Mouse (Mus musculus) right cerebral cortex, postnatal 36 days (tissue): Measurements from ENCODE around the gene Axin1.
A peak's percentile ranks its signal among the peaks of the same experiment; 100 is the strongest.
"Not testable (repeated sequence)": the region's sequence is repeated elsewhere in the genome, so short reads cannot be mapped to it uniquely, and the experiment has no call there.

Experiments
- DNase-seq, 2 experiments: peaks; one replicate each; pipeline ENCODE4 v3.0.0; 2022; ENCODE audit warnings: low spot score in 2 of 2, mixed read lengths in 1 of 2

Gene Axin1

DNA sequence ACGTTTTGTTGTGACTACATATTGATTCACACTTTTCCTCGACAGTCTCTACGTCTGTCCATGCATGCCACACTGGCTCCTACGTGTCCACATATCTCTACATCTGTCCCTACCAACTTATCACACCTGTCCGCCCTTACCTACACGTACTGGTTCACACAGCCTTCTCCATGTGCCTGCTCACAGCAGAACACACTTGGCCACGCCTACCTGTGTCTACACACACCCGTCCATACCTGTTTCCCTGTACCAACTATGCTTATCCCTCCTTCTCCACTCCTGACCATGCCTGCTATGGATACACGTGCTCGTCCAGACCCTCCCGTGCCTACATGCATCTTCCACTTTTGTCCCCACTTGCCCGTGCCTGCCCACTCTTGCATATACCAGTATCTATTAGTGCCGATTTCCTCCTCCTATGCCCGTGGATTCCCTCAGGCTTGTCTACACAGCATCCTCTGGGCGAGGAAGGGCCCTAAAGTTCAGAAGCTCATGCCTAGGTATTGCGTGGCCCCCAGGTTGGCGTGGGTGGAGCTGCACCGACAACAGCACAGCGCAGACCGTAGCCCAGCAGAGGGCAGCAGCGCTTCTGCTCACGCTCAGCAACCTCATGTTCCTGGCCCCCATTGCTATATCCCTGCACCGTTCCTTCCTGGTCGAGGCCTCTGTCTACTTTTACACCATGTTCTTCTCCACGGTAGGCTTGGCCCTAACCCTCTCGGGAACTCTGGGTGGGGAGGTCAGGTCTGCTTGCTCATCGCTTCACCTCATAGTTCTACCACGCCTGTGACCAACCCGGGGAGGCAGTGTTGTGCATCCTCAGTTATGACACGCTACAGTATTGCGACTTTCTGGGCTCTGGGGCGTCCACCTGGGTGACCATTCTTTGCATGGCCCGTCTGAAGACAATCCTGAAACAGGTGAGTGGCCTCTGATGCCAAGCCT is 18.4 kb upstream of the Axin1 start:
- DNase-seq: peak in 1 of 2 experiments; percentile 37

DNA sequence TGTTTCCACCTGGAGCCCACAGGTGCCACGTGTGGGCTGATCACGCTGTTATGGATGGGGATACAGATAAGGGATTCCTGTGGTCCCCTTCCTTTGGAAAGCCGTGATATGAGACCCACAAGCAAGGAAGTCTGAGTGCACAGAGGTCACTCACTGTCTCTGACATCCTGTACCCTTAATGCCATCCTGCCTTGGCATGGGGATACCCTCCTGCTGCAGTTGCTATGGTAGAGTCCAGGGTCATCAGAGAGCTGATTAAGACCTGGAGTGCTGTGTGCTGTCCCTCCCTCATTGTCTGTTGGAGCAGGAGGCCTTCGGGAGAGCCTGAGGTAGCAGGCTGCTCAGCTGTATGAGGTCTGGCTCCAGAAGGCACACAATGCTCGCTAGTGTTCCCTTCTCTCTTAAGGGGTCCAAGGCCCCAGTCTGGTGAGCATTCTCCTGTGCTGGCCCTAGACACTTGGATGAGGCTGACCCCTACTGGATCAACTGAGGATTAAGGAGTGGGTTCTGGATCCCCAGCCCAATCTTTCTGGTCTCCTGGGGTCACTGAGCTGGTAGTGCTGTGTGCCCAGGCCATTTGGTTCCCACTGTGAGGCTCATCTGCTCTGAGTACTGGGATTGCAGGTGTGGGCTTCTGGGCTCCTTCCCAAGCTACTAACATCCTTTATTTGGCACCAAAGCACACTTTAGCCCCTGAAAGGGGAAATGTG is 15.9 kb upstream of the Axin1 start:
- DNase-seq: no peak

DNA sequence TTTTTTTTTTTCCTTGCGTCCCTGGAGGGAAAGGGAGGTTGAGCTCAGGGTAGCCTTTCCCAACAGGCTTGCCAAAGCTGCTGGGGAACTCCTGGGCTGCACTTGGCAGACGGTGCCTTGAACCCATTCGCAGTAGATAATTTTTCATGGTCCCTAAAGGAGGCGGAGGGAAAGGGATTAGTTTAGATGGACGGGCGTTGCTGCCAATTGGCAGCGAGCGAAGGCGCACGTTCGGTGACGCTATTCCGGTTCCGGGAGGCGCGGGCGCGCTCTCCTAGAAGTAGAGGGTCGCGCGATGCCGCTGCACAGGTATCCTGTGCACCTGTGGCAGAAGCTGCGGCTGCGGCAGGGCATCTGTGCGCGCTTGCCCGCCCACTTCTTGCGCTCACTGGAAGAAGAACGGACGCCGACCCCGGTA is 15.2 kb upstream of the Axin1 start, which contains the start of gene Mrpl28:
Mrpl28 (plus strand) TSS at position 234 of the 418 bp plus-strand sequence.
- DNase-seq: peak; percentile 82 to 85

DNA sequence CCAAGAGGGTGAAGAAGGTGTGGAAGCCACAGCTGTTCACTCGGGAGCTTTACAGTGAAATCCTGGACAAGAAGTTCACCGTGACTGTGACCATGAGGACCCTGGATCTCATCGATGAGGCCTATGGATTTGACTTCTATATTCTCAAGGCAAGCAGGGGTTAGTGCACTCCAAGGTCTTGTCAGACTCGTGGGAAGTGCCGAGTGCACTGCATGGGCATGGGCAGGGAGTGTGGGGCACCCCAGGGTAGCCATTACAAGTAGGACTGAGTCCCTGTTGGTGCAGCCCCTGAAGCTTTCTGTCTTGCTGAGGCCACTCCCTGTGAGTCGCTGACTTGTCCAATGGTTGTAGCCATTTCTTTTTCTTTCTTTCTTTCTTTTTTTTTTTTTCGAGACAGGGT is 13.9 kb upstream of the Axin1 start:
- no peak for DNase-seq

DNA sequence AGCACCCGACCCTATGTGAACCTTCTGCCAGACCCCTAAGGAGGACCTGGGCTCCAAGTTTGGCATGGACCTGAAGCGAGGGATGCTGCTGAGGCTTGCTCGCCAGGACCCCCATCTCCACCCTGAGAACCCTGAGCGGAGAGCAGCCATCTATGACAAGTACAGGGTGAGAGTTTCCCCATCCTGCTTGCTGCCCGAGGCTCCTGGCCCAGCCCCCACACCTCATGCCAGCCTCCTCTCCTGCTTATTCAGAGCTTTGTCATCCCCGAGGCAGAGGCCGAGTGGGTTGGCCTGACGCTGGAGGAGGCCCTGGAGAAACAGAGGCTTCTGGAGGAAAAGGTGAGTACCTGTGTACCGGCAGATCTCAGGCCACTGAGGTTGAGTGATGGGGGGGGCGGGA is 13.3 kb upstream of the Axin1 start:
- no peak for DNase-seq

DNA sequence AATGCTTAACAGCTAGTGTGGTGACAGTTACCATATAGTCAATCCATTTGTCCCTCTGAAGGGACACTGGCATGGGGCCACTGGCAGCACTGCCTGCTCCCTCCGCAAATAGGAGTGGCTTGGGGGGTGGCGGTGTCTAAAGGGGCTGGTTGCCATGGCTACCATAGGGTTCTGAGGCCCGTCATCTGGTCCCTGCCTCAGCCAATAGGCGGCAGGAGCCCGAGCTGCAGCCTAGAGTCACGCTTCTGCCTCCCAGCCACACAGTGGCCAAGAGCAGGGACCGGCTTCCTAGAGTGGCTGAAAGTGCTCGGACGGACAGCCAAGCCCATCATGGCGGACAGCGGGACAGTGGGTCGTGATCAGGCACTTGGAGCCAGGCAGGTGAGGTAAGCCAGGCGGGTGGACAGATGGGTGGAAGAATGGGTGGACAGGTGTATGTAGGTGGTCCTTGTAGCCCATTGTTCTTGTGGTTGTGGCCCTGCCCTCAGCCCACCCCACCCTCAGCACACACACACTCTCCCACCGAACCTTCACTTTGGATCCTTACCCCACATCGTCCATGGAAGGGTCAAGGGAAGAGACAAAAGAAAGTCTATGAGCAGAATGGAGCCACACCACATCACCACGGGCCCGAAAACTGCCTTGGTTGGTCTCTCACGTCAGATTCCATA is 7.3 kb upstream of the Axin1 start:
- no peak for DNase-seq

DNA sequence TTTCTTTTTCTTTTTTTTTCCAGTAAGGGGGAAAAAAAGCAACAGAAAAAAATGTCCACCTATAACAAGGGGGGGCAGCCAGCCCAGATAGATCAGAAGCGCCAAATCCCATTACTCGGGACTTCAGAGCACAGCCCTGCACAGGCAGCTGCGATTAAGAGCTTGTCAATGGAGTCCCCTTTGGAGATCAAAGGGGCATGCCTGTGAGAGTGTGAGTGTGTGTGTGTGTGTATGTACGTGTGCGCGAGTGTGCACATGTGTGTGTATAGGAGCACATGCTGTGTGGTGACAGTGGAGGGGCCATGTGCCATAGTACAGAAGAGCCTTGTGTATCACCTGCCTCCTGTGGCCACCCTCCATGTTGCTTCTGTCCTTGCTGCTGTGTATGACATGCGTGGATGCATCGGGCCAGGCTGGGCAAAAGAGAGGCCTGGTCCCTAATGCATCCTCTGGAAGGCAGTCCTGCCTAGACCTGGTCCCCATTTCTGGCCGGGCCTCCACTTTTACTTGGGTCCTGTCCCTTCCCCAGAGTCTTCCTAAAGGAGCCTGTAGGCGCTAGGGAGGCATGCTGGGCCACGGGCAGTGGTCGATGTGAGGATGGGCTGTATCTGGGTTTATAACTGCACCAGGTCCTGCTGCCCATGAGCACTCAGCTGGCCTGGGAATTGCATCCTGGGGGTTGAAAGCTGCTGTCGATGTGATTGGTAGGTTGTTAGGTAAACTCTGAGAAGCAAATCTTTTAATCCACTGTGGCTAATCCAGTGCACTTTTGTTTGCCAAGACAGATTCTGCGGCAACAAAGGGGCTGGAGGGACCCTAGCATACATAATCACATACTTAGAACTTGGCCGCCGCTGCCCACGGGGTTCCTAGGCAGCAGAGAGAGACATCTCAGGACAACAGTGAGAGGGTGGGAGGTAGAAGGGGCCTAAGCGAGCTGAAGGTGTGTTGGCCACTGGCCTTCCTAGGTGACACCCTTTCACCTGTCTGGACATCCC is 6.3 kb upstream of the Axin1 start:
- no peak for DNase-seq

DNA sequence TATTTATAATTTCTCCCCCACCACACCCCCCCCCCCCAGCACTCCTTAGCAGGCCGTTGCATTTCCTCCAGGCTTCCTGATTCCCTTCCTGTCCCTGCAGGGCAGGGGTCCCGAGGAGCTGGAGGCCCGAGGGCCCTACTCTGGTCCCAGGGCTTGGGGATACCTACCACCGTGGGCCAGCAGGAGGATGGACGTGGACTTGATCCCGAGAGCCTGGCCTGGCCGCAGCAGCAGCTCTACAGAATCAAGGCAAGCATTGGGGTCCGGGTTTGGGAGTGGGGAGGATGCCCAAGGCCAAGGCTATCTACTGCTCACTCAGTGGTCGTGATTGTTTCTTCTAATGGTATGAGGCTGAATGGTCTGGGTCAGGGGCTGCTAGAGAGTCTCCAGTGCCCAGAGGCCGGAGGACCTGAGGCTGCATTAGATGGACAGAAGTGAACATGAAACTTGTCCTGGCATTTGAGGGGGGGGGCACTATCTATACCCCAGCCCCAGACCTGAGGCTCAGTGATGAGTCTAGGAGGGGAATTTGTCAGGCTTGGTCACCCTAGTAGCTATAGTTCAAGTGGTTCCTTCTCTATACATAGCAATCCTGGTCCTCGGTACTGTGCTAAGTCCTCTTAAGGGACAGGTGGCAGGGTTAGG is 1.3 kb upstream of the Axin1 start:
- DNase-seq: no peak

DNA sequence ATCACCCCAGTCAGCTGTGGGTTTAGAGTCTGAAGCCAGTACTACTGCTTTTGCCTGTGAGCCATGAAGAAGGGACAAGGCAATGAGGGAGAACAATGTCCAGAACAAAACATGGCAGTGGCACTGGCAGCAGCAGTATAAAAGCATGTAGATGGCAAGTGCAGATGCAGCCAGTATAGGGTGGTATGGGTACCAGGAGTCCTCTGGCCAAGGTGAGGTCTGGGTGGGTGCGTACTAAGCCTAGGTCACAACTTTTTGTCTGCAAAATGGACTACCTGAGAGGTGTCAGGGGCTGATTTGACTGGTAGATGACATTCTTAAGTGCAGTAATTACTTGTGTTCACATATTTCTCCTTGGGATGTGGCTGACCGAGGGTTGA is 747 bp upstream of the Axin1 start:
- no peak for DNase-seq

DNA sequence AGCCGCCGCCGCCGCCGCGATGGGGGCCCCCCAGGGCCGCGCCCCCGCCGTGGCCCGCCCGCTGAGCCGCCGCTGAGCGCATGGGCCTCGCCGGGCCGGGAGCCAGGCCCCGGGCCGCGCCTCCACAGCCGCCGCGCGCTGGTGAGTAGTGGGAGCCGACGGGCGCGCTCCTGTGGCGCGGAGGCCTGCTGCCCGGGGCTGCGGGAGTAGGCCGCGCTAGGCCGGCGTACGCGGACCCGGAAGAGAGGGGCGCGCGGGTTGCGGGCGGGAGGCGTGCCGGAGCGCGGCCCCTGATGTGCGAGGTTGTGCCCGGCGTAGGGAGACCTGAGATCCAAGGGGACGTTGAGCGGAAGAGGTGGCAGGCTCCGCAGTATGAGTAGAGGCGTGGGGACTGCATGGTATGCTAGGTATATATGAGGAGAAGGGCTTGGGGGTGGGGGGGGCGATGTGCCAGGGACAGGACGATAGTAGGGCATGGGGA is 453 bp downstream of the Axin1 start:
- DNase-seq: no peak

DNA sequence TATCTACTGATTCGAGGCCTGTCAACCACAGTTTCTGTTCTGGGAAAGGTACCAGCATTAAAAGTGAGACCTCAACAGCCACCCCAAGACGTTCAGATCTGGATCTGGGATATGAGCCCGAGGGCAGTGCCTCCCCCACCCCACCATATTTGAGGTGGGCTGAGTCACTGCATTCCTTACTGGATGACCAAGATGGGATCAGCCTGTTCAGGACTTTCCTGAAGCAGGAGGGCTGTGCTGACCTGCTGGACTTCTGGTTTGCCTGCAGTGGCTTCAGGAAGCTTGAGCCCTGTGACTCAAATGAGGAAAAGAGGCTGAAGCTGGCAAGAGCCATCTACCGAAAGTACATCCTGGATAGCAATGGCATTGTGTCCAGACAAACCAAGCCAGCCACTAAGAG is 4.3 kb downstream of the Axin1 start:
- no peak for DNase-seq

DNA sequence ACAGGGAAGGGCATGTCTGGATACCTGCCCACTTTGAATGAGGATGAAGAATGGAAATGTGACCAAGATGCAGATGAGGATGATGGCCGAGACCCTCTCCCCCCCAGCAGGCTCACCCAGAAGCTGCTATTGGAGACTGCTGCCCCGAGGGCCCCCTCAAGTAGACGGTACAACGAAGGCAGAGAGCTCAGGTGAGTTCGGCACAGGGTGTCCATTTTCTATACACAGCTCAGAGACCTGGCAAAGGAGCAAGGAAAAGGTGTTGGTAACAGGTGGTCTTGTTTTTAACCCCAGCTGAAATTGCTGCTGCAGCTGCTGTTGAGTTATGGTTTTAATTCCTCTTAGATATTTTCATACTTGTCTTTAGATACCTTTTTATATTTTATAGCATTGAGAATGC is 4.9 kb downstream of the Axin1 start:
- DNase-seq: no peak

DNA sequence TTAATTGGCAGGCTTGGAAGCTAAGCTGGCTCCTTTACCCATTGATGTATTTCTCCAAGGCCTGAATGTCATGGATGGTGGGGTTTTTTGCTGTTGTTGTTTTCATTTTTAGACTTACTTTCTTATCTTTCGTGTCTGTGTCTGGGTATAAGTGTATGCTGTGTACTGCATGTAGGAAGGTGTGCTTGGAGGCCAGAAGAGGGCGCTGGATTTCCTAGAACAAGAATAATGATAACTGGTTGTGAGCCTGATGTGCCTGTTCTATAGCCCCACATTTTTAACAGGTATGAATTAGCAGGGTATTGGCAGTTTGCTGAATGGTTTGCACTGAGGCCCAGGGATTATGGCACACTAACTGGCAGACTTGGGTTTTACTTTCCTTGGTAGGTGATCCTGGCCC is 10.6 kb downstream of the Axin1 start:
- DNase-seq: no peak

DNA sequence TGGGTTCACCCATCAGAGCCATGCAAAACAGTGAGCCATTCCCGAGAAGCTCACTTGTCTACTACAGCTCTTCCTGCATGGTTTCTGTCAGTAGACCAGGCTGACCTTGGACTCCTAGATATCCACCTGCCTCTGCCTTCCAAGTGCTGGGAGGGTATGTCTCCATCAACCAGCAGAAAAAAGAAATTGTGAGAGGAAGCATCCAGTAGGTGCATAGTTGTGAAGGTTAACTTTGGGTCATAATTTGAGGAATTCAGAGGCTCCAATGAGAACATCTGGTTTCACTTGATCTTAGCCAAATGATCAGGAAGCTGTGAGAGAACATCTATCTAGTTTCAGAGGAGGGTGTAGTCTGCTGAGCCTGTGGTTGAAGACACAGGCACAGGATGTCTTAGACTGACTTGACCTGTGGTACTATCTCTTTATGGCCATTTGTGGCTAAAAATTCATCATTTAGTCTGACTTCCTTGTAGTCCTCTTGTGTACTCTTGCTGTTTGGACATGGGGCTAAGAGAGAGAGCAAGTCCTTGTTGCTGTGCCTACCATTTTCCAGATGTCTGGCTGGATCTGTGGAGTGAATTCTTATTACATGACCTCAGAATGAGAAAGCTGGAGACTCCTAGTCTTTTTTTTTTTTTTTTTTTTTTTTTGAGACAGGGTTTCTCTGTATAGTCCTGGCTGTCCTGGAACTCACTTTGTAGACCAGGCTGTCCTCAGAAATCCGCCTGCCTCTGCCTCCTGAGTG is 13.6 kb downstream of the Axin1 start:
- no peak for DNase-seq

DNA sequence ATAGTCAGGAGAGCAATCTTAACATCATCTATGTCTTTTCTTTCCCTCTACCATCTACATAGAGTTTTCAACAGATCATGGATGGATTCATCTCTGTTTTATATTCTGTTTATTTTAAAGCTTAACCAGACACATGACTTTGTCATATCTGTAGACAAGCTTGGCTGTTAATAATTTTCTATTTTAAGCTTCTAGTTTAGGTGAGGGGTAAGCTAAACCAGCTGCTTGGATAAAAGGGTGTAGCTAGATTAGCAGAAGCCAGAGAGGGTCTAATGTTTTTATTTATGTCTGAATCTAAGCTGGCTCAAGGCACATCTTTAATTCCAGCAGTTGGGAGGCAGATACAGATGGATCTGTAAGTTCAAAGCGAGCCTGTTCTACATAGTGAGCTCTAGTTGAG is 24.2 kb downstream of the Axin1 start:
- DNase-seq: no peak

DNA sequence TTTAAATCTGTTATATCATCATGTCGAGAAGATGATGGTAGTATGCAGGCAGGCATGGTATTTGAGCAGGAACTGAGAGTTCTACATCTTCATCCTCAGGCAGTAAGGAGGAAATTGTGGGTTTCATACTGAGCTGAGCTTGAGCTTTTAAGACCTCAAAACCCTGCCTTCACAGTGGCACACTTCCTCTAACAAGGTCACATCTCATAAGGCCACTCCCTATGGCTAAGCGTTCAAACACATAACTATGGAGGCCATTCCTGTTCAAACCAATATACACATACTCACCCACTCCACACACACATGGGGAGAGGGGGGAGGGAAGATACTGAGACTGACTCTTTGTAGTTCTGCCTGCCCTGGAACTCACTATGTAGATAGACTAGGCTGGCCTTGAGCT is 29.6 kb downstream of the Axin1 start:
- no peak for DNase-seq

DNA sequence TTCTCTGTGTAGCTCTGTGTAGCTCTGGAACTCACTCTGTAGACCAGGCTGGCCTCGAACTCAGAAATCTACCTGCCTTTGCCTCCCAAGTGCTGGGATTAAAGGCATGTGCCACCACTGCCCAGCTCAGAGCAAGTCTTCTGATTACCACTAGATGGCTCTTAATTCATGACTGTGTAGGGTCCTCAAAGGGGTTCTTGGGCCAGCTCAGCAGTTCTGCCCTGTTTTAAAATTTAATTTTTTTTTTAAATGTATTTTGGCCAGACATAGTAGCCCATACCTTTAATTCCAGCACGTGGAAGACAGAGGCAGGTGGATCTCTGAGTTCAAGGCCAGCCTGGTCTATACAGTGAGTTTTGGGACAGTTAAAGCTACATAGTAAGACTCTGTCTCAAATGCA is 36.8 kb downstream of the Axin1 start:
- DNase-seq: not testable (repeated sequence)

DNA sequence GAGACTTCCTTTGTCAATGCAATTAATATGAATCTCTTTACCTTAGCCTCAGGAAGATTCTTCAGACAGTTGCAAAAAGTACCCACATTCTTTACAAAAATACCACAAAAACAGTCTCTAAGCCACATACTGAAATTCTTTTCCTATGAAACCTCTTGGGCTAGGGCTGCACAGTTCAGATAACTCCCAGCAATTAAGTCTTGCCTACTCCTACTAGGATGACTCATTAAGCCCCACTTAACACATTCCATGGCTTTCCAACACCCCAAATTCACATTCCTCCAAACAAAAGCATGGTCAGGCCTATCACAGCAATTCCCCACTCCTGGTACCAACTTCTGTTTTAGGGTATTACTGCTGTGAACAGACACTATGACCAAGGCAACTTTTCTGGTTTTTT is 40.1 kb downstream of the Axin1 start:
- no peak for DNase-seq

DNA sequence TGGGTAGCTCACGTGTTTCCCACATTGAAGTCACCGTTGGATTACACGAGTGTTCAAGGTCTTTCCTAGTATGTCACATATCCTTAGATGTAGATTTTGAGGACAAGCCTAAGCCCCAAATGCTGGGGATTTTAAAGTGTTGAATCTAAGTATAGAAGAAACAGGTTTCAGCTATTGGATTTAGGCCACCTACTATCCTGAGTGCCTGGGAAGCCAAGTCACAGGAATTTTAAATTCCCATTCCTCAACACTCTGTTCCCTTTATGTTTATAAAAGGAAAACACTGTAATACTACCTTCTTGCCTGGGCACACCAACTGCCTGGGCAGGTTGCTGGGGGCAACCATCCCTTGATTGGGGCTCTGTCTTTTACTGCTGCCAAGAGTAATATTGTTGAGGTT is 42.7 kb downstream of the Axin1 start:
- no peak for DNase-seq

DNA sequence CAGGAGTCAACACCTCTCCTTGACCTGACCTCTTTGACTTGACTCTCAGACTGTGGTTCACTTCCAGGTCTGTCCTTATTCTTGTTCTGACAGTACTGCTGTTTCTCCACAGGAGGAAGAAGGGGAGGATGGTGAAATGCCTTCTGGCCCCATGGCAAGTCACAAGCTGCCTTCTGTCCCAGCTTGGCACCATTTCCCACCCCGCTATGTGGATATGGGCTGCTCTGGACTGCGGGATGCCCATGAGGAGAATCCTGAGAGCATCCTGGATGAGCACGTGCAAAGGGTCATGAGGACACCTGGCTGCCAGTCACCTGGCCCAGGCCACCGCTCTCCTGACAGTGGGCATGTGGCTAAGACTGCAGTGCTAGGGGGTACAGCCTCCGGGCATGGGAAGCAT is 49.1 kb downstream of the Axin1 start:
- no peak for DNase-seq
